Mouse (Mus musculus) layer of hippocampus, postnatal 14 days (tissue): ENCODE results near the gene Tcta. TPM values are rescaled to one million over a fixed set of nuclear protein-coding genes. Genes with fewer than 3 reads are reported as not detected.
"Not testable (repeated sequence)": the region's sequence is repeated elsewhere in the genome, so short reads cannot be mapped to it uniquely, and the experiment has no call there.

Experiments
- DNase-seq, 2 experiments: peaks; one replicate each; pipeline ENCODE4 v3.0.0; 2021 to 2022; ENCODE audit warnings: low spot score in 2 of 2, mixed read lengths in 1 of 2
- long read RNA-seq, 2 experiments: library from polyadenylated mRNA; stranded (forward); transcript quantifications; one replicate each; pipeline ENCODE4 v2.0.0; 2021
- total RNA-seq, 2 experiments: library from RNA; stranded (reverse); gene quantifications; 2 replicates each; pipeline ENCODE4 v1.2.3; 2021

Gene Tcta
- total RNA-seq, result 10 to 100 TPM; 45.3 to 46.8 TPM
- long read RNA-seq, experiment 1, transcript Tcta-202 (3 exons, 1,094 nt), result major isoform, 42 of 58 reads
- long read RNA-seq, experiment 1, partial matches to known transcripts, result 7 of 58 reads
- long read RNA-seq, experiment 1, other reads (novel, unspliced or antisense), result 5 of 58 reads
- long read RNA-seq, experiment 2, transcript Tcta-201 (3 exons, 1,668 nt), result minor isoform, 10 of 81 reads
- long read RNA-seq, experiment 2, transcript Tcta-202 (3 exons, 1,094 nt), result major isoform, 54 of 81 reads
- long read RNA-seq, experiment 2, partial matches to known transcripts, result 8 of 81 reads
- long read RNA-seq, experiment 2, other reads (novel, unspliced or antisense), result 9 of 81 reads

DNA sequence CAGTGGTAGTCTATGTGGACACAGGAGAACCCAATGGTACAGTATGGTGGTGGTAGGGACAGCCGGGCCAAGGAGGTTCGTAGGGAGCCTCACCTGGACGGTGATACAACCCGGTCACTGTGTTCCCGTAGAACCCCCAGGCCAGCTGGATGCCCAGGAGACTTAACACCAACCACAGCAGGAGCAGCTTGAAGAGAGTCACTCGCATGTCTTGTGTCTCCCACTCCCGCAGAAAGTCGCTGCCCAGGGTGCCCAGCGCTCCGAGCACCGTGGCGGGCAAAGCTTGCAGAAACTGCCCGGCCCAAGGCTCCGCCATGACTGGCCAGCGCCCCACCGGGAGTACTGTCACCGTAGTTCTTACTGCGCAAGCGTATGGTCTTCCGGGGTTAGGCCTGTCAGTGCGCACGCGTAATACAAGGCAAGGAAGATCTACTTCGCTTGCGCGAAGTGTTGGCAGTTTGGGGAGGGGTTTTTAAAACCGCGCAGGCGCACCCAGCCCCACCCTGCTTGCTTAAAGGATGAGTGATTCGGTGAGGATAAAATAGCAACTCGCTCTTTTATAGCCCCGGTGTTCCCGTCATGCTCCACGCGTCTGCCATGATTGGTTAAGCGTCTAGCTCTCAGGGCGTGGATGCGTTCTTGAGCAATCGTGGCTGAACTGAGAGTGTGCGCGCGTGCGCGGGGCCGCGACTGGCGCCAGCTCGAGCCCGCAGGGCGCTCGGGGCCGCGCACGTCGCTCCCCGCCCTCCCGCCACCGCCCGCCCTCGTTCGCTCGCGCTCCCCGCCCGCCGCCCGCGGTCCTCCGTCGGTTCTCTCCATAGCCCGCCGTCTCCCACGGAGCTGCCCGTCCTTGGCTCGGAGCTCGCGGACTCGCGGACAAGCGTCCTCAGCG is at the start of gene Tcta, which contains the start of gene Rhoa:
Tcta (minus strand) TSS at position 532 of the 892 bp plus-strand sequence.
Rhoa (plus strand) TSS at position 501 of the 892 bp plus-strand sequence.
- peak; percentile 97 to 100 for DNase-seq

DNA sequence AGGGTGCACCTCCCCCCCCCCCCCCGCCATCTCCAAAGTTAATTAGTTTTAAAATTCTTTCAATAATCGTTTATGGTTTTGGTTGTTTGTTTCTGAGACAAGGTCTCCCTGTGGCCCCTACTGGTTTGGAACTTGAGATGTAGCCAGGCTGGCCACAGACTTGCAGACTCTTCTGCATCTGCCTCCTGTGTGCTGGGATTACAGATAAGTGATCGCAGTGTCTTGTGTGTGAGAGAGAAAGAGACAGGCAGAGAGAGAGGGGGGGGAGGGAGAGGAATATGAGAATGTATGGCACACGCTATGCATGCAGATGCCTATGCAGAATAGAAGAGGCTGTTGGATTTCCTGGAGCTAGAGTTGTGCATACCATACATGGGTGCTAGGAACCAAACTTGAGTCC is 43.8 kb upstream of the Tcta start:
- DNase-seq, result no peak

DNA sequence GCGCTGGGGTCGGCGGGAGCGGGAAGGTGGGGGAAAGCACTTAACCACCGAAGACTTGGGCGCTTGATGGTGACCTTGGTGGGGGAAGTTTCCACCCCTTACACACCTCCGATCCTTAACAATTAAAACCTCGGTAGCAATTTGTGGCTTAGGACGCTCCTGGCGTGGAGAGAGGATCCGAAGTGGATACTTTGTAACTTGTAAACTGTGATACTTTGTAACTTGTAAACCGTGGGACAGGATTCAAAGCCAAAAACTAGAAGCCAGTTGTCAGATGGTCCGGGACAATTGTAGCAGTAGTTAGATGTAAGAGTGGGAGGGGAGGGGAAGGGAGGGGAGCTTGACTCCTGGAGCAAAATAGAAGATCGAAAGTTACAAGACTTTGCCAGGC is 42.3 kb upstream of the Tcta start:
- DNase-seq, result no peak

DNA sequence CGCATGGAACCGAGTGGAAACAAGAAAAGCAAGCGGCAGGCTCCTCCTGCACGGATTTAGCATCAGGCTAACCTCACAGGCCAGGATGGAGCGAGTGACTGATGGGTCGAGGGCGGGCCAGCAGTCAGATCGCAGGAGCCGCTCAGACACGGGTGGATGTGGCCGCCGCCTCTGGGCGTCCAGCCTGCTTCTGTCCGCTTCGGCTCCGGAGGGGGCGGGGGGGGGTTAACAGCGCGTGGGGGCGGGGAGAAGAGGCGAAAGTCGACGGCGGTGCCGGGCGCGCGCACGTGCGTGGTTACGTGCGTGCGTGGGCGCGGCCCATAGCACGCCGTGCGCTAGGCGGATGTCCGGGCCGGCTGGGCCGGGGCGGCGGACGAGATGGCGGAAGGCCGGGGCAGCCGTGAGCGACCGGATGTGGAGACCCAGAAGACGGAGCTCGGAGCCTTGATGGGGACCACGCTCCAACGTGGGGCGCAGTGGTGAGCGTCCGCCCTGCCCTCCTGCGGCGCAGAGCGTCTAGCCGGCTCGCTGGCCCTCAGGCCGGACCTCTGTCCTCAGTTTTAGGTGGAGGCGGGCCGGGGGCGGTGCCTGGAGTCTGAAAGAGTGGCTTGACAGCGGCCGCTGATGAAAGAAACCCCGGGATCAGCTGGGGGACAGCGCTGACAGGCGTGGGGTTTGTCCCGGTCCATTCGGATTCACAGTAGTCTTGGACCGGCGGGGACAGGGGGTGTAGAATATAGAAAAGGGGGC is 41.8 kb upstream of the Tcta start, which contains the start of gene Usp4:
Usp4 (plus strand) TSS at position 314 of the 750 bp plus-strand sequence.
- peak; percentile 80 to 83 for DNase-seq

DNA sequence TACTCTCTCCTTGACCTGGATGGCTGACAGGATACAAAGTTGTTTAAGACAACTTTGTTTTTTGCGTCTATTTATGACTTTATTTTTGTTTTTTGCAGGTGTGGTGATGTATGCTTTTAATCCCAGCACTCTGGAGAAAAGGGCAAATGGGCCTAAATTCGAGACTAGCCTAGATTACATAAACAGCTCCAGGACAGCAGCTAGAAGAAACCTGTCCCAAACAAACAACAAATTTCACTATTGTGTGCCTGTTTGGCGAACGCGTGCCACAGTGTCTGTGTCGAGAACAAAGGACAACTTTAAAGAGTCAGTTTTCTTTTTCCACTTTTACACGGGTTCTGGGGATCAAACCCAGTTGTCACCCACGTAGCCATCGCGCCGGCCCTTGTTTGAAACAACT is 41.1 kb upstream of the Tcta start:
- DNase-seq, result no peak

DNA sequence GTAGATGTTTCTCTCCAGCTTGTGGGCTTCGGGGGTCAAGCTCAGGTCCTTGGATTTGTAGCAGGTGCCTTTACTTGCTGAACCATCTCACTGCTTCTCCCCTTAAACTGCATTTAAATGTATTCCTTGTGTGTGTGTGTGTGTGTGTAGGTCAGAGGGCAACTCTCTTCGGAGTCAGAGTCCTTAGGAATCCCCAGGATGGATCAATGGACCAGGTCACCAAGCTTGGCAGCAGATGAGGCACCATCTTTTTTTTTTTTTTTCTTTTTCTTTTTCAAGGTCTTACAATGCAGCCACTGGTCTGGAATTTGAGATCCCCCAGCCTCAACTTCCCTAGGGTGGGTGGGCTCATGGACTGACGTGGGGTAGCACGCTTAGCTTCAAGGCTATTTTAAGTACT is 38.5 kb upstream of the Tcta start:
- DNase-seq, result no peak

DNA sequence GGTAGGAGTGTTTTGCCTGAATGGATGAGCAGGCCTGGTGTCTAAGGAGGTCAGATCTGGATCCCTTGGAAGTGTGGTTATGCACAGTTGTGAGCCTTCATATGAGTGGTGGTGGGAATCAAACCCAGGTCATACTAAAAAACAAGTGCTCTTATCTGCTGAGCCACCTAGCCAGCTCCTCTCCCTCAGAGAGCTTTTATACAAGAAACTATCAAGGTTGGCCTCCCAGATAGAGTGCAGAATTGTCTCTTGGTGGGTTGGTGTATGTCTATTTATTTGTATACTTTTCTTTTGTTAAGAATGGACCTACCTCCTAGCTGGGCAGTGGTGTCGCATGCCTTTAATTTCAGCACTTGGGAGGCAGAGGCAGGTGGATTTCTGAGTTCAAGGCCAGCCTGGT is 37.9 kb upstream of the Tcta start:
- no peak for DNase-seq

DNA sequence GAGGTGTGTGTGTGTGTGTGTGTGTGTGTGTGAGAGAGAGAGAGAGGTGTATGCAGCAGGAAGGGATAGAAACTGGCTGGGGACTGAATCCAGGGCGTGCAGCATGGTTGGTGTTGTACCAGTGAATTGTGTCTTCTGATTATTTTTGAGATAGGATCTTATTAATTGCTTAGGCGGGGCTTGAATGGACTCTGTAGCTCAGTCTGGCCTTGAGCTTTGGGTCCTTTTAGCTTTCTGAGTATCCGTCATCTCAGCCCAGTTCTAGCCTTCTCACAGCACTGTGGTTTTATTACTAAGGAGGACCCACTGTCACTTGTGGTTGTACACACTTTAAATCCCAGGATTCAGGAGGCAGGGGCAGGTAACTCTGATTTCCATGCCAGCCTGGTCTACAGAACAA is 37.4 kb upstream of the Tcta start:
- DNase-seq, result no peak

DNA sequence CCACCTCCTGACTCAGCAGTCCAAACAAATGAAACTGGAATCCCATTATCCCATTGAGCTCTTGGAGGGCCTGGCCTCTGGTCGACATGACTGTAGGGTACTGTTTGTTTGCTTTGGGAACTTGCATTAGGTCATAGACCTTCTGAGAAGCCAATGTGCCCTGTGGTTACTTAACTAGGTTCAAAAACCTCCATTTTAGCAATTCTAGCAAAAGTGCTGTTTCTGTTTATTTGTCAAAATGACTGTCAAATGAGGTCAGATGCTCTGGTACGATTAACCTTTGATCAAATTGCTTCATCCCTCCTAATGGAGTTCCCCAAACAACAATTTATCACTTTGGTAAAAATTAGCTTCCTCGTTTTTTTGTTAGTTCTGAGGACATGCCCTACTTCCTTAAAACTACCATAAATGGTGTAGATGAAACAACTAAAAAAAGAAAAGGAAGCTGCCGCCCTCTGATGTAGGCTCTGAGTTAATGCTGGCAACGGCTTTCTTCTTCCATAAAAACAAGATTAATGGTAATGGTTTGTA is 36.4 kb upstream of the Tcta start:
- DNase-seq, result no peak

DNA sequence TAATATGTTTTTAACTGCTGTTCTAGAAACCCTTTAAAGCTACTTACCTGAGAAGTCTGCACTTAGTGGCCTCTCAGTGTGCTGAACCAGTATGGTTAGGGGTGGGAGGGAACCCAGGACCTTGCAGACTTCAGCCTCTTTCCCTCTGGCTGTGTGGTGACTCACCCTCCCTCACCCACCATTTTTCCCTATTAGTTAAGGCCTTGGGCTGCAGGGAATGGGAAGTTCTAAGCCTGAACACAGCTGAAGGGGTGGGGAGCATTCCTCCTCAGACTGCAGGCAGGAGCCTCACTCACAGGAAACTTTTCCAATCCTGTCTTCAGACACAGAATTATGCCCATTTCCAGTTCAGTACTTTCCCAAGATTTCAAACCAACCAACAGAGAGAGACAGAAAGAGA is 35.8 kb upstream of the Tcta start:
- no peak for DNase-seq

DNA sequence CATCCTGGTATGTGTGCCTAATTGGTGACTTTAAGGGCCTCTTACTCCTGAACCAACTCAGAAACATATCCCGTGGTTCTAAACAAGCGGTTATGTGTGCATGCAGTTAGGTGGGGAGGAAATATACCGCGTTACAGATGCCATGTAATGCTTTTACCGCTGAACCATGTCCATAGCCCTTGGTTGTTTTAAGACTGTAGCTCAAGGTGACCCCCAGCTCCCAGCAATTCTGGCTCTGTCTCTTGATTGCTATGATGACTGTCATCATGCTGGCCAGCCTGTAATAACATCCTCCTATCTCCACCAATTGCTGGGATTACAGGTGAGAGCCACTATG is 35.1 kb upstream of the Tcta start:
- DNase-seq, result no peak

DNA sequence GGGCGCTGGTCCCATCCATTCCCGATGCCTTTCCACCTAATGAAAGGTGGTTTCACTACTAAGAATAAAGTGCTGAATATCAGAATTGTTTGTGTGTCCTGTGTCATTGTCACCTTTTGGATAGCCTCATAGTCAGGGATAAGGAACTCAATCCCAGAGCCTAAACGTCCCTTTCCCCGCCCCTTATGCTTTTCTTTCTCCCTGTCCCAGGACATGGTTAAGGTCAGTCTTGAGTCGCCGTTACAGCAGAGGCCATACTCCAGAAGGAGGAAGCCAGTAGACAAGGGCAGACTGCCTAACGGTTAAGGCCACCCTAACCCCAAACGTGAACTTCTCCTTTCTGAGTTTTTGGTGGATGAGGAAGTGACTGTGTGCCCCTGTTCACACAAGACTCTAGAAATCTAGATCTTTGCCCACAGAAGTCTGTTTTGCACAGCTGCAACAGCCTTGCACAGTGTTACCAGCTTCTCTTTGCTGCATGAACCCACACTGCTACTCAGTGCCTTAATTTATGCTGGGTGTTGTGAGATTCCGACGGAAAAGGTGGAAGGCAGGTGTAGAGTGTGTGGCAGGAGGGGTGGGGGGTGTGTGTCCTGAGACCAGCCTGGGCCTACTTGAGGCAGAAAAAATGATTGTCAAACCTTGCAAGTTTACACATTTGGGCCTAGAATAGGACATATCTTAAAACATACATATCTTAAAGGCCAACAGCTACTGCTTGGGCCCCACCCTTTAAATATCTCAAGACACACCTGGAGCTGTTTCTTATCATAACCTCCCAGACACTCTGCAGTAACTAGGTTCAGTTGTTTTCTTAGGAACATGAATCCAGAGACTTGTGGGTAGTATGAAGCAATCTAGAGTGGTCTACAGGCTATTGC is 34.5 kb upstream of the Tcta start:
- DNase-seq, result no peak

DNA sequence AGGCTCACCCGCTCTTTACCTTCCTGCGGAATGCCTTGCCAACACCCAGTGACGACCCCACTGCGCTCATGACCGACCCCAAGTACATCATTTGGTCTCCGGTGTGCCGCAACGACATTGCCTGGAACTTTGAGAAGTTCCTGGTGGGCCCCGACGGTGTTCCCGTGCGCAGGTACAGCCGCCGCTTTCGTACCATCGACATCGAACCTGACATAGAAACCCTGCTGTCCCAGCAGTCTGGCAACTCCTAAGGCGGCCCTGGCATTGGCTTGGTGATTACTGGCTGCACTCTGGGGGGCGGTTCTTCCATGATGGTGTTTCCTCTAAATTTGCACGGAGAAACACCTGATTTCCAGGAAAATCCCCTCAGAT is 33.9 kb upstream of the Tcta start:
- DNase-seq, result no peak

DNA sequence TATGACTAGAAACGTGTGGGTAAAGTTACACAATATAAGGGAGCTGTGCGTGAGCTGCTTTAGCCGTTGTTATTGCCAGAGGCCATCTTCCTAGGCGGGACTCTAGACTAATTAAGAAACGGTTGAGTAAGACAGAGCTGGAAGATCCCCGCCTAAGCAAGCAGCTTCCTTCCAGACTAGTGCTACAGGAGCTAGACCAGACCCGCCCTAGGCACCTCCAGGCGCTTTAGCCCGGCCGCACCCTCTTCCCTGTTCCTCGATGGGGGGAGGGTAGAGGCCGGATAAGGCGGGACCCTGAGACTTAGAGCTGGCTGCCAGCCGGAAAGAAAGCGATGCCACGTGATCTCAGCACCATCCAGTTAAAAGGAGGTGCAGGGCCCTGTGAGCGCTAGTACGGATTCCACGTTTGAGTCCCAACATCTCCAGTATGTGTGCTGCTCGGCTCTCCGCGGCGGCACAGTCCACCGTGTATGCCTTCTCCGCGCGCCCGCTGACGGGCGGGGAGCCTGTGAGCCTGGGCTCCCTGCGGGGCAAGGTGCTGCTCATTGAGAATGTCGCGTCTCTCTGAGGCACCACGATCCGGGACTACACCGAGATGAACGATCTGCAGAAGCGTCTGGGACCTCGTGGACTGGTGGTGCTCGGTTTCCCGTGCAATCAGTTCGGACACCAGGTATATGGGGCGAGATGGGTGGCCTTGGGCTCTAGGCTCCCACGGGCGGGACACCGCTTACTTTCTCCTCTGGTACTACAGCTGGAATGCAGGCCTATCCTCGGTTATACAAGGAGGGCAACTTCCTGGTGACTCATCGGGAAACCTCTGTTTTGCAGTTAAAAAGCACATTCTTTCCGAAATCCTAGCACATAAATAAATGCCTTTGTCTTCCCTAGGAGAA is 33.2 kb upstream of the Tcta start, which contains the start of gene Gpx1:
Gpx1 (plus strand) TSS at position 18 of the 896 bp plus-strand sequence.
- peak; percentile 76 to 82 for DNase-seq

DNA sequence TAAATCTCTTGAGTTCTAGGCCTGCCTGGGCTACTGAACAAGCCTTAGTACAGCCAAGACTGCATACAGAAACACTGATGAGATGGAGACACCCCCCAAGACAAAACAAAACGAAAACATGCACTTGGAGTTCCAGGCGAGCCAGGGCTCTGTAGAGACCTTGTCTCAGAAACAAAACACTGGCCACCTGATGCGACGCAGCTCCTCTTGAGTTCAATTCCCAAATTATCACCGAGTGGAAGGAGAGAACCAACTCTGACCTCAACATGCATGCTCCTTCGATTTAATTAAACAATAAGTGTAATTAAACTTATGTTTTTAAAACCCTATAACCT is 32.6 kb upstream of the Tcta start:
- no peak for DNase-seq

DNA sequence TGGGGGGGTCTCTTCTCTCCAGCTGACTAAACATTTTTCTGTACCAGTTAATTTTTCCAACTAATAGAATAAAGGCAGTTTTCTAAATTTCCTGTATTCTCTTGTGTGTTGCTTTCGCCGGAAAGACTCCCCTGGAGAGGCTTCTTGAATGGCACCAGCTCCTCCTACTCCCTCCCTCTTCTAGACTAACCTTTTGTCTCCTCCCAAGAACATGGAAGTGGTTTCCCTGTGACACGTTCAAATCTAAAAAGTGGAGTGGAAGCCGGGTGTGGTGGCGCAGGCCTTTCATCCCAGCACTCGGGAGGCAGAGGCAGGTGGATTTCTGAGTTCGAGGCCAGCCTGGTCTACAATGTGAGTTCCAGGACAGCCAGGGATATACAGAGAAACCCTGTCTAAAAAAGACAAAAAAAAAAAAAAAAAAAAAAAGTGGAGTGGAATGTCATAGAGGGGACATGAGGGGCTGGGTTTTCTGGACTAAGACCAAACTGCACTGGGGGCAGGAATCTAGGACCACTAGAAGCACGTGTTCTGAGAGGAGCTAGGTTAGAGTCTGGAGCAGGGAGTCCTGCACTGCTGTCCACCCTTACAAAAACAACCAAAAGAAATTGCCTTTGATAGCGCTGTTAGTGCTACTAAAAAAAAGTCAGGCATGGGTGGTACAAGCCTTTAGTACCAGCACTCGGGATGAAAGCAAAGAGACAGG is 32.0 kb upstream of the Tcta start:
- no peak for DNase-seq

DNA sequence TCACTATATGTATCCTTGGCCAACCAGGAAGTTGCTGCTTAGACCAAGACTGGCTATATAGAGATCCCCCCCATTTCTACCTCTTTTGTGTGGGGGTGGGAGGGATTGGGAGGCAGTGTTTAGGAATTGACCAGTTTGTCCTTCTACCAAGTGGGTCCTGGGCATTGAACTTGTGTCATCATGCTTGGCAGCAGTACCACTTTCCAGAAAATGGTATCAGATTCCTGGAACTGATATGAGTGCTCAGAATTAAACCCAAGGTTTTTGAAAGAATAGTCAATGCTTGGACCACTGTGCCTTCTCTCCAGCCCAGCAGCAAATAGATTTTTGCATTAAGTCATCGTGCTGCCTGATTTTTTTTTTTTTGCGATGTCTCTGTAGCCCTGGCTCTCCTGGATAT is 19.9 kb upstream of the Tcta start:
- DNase-seq, result no peak

DNA sequence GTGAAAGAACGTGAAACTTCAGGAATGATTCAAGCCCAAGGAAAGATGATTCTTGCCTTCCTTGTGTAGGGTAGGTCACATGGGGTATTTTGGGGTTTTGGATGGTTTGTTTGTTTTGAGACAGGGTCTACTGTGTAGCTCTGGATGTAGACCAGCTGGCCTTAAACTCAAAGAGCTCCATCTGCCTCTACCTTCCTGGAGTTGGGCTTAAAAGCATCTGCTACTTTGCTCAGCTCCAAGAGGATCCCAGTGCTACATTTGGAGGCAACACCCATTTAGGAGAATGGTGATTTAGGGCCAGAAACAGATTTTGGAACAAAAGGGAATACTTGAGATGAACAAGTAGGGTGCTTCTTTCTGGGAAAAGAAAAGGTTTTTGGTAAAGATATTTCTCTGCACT is 18.8 kb upstream of the Tcta start:
- DNase-seq, result no peak

DNA sequence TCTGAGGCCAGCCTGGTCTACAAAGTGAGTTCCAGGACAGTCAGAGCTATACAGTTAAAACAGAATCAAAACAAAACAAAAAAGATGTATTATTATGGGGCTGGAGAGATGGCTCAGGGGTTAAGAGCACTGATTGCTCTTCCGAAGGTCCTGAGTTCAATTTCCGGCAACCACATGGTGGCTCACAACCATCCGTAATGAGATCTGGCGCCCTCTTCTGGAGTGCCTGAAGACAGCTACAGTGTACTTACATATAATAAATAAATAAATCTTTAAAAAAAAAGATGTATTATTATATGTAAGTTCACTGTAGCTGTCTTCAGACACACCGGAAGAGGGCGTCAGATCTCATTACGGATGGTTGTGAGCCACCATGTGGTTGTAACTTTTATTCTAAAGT is 16.1 kb upstream of the Tcta start:
- DNase-seq, result not testable (repeated sequence)
